Mouse (Mus musculus): ENCODE measurements around the gene Gdf11. TPM values are rescaled to one million over a fixed set of nuclear protein-coding genes. Genes with fewer than 3 reads are reported as not detected.
A peak's percentile ranks its signal among the peaks of the same experiment; 100 is the strongest.

Gdf11 gene
- polyA plus RNA-seq, 1 experiment from 2014 or later, result 6.1 TPM

DNA sequence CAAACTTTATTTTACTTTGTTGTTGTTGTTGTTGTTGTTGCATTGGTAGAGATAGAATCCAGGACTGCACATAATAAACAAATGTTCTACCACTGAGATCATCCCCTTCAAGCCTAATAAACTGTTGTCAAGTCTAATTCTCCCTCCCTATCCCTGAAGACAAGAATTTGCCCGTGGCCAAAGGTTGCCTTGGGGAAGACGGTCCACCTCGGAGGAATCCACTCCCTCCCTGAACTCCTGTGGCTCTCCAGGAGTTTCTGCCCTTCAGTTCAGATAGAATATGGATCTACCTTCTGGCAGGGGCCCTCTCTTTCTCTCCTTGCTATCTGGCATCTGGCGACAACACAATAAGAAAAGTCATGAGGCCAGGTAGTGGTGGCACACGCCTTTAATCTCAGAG is 13.3 kb upstream of the Gdf11 start:
- no peak overlapping the region for H3K9ac ChIP-seq
- ATAC-seq (ENCODE audit: insufficient number of reproducible peaks, low FRiP score, low TSS enrichment, low read depth), result no peak
- 63% methylated on average over 5 of the region's 5 CpGs for WGBS
- H3K4me3 ChIP-seq (replicated peaks), result no peak overlapping the region
- H3K27ac ChIP-seq (replicated peaks), result no peak overlapping the region
- H3K36me3 ChIP-seq, result no peaks in the 10 kb centered on the region
- no peaks in the 10 kb centered on the region for H3K27me3 ChIP-seq
- no peak overlapping the region for H3K4me2 ChIP-seq (replicated peaks)
- peaks cover 9% of the 10 kb centered on the region; the same call in 1 of the 2 replicates for H3K4me1 ChIP-seq
- H3K9me3 ChIP-seq (replicated peaks), result no peaks in the 10 kb centered on the region

DNA sequence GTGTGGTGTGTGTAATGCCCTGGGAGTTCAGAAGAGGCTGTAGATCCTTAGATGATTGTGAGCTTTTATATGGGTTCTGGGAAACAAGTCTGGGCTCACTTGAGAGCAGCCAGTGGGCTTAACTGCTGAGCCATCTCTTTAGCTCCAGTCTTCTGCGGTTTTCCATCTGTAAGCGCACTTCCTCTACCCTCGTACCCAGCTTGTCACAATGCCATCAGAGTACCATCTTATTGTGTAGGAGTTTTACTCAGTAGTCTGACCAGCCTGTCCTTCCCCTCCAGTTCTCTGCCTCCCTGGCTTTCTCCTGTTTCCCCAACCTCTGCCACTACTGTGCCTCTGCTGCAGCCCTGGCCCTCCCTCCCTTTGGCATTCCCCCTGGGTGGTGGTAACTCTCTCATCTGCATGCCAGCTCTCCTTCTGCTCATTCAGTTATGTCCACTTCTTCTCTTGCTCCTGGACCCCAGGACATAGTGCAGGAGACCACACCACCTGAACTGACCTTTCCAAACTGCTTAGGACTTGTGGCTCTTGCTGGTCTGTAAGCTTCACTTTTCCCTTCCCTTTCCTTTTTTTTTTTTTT is 11.0 kb upstream of the Gdf11 start:
- ATAC-seq (ENCODE audit: insufficient number of reproducible peaks, low FRiP score, low TSS enrichment, low read depth), result no peak
- 62% methylated on average over 3 of the region's 3 CpGs for WGBS
- H3K4me1 ChIP-seq, result no peaks in the 10 kb centered on the region
- H3K27ac ChIP-seq (replicated peaks), result no peak overlapping the region
- H3K9me3 ChIP-seq (replicated peaks), result no peaks in the 10 kb centered on the region
- H3K9ac ChIP-seq, result no peak overlapping the region
- H3K27me3 ChIP-seq, result no peaks in the 10 kb centered on the region
- no peak overlapping the region for H3K4me2 ChIP-seq (replicated peaks)
- no peak overlapping the region for H3K4me3 ChIP-seq (replicated peaks)
- no peaks in the 10 kb centered on the region for H3K36me3 ChIP-seq

DNA sequence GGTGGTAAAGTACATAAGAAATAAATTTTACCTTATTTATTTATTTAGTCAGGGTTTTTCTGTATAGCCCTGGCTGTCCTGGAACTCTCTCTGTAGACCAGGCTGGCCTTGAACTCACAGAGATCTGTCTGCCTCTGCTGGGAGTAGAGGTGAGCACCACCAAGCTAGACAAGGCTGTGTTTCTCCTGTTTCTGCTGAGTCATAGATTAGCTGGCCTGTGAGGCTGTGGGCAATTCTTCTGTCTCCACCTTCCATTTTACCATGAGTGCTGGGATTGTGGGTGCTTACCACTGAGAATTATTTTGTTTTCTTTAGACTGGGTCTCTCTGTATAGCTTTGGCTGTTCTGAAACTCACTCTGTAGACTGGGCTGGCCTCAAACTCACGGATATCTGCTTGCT is 9.9 kb upstream of the Gdf11 start:
- Histone ChIP-seq H3K9me3 (replicated peaks) (no peaks in the 10 kb centered on the region), H3K4me1 (peaks cover 4% of the 10 kb centered on the region; the same call in 1 of the 2 replicates), H3K4me3 (replicated peaks) (no peak overlapping the region), H3K27me3 (peaks cover 4% of the 10 kb centered on the region), H3K27ac (replicated peaks) (no peak overlapping the region), H3K9ac (no peak overlapping the region), H3K36me3 (no peaks in the 10 kb centered on the region), H3K4me2 (replicated peaks) (no peak overlapping the region)
- 91% methylated on average over 1 of the region's 1 CpGs for WGBS
- no peak for ATAC-seq (ENCODE audit: insufficient number of reproducible peaks, low FRiP score, low TSS enrichment, low read depth)

DNA sequence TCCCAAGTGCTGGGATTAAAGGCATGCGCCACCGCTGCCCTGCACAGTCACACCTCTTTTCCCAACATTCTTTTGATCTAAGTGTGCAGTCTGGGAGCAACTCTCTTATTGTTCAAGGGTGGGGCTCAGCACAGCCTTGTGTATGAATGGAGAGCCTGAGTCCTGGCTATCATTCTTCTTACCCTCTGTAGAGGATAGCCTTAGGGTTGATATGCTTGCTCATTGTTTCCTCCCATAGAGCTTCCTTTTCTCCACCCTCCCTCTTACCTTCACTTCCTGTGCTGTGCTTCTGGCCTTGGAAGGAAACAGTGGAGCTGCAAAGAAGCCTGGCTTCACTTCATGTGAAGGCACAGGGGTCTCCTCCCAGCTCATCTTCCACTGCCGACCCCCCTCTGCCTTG is 9.2 kb upstream of the Gdf11 start, which contains the start of gene Cd63:
Gene Cd63, plus strand, starts transcription at position 292 of the 400 bp plus-strand sequence.
- Histone ChIP-seq H3K27me3 (peaks cover 11% of the 10 kb centered on the region), H3K9ac (no peak within 1 kb of the TSS), H3K36me3 (no peaks in the 10 kb centered on the region), H3K4me2 (replicated peaks) (no peak within 1 kb of the TSS), H3K9me3 (replicated peaks) (no peaks in the 10 kb centered on the region), H3K4me1 (peaks cover 11% of the 10 kb centered on the region), H3K4me3 (replicated peaks) (no peak within 1 kb of the TSS), H3K27ac (replicated peaks) (no peak within 1 kb of the TSS)
- 78% methylated on average over 3 of the region's 3 CpGs for WGBS
- ATAC-seq (ENCODE audit: insufficient number of reproducible peaks, low FRiP score, low TSS enrichment, low read depth), result no peak

DNA sequence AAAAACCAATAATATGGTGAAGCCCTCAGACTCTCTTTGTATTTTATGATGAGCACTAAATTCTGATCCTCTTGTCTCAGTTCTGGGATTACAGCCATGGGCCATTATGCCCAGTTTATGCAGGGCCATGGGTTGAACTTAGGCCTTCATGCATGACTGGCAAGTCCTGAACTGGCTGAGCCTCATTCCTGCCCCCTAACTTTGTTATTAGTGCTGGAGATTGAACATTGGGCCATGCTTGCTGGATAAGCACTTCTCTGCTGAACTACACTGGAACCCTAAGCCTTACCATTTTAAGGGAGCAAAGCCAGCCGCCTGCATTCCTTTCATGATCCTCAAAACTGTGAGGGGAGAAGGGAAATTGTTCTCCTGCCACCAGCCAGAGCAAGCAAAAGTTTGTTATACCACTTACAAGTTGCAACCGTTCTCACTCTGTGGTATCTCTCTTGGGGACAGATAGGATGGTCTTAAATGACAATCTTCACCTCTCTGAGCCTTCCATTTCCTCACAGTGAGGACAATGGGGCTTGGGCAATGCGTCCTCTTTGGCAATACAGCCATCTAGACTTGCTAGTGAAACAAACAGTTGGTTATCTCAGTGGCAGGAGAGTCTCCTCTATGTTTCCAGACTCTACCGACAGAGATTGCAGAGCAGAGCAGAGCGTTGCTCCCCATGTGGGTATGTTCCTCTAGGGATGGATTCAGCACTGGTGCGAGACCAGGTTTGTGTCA is 8.4 kb upstream of the Gdf11 start:
- Histone ChIP-seq H3K4me3 (replicated peaks) (no peak overlapping the region), H3K9me3 (replicated peaks) (no peaks in the 10 kb centered on the region), H3K4me1 (peaks cover 11% of the 10 kb centered on the region), H3K27me3 (peaks cover 12% of the 10 kb centered on the region), H3K36me3 (no peaks in the 10 kb centered on the region), H3K4me2 (replicated peaks) (no peak overlapping the region), H3K9ac (no peak overlapping the region), H3K27ac (replicated peaks) (no peak overlapping the region)
- WGBS, result 80% methylated on average over 6 of the region's 6 CpGs
- no peak for ATAC-seq (ENCODE audit: insufficient number of reproducible peaks, low FRiP score, low TSS enrichment, low read depth)

GRCm38 (mm10) chr10:128897501-128897900 is 6.0 kb upstream of the Gdf11 start:
- Histone ChIP-seq H3K36me3 (no peaks in the 10 kb centered on the region), H3K27ac (replicated peaks) (no peak overlapping the region; the same call in 1 of the 2 replicates), H3K9me3 (replicated peaks) (no peaks in the 10 kb centered on the region), H3K27me3 (peaks cover 12% of the 10 kb centered on the region), H3K4me2 (replicated peaks) (no peak overlapping the region), H3K9ac (no peak overlapping the region), H3K4me3 (replicated peaks) (no peak overlapping the region), H3K4me1 (peaks cover 18% of the 10 kb centered on the region)
- WGBS, result 6% methylated on average over 1 of the region's 1 CpGs
- no peak for ATAC-seq (ENCODE audit: insufficient number of reproducible peaks, low FRiP score, low TSS enrichment, low read depth)

DNA sequence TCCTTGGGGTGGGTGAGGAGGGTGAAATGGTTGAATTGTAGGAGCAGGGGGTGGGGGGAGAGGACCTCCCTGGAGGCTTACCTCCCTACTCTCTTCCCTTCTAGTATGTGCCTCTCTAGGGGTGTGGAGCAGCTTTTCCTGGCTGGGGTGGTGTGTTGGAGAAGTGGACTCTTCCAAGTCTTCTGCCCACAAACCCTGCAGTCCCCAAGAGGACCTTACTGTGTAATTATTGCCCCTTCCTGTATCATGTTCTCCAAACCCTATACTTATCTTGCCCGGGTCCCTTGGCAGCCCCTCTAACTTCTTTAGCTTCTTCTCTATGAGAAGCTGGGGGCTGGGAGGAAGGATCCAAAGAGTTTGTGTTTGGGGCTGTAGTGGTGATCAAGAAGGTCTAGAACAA is 5.3 kb upstream of the Gdf11 start:
- H3K4me1 ChIP-seq, result peaks cover 22% of the 10 kb centered on the region
- peak; percentile 68 for ATAC-seq (ENCODE audit: insufficient number of reproducible peaks, low FRiP score, low TSS enrichment, low read depth)
- H3K4me2 ChIP-seq (replicated peaks), result no peak overlapping the region

GRCm38 (mm10) chr10:128895952-128896693 is 4.6 kb upstream of the Gdf11 start:
- Histone ChIP-seq H3K4me2 (replicated peaks) (peak overlapping the region; percentile 35), H3K9ac (no peak overlapping the region), H3K27me3 (peaks cover 12% of the 10 kb centered on the region), H3K9me3 (replicated peaks) (no peaks in the 10 kb centered on the region), H3K4me3 (replicated peaks) (peak overlapping the region; percentile 17), H3K36me3 (no peaks in the 10 kb centered on the region), H3K27ac (replicated peaks) (peak overlapping the region; percentile 28; the same call in 1 of the 2 replicates), H3K4me1 (peaks cover 22% of the 10 kb centered on the region)
- 5% methylated on average over 17 of the region's 17 CpGs for WGBS
- peak; percentile 42; the same call in 1 of the 2 replicates for ATAC-seq (ENCODE audit: insufficient number of reproducible peaks, low FRiP score, low TSS enrichment, low read depth)

More for the DNA sequence above, 5.3 kb upstream of the Gdf11 start:
- 25% methylated on average over 1 of the region's 1 CpGs for WGBS
- Histone ChIP-seq H3K27ac (replicated peaks) (peak overlapping the region; percentile 28; the same call in 1 of the 2 replicates), H3K9me3 (replicated peaks) (no peaks in the 10 kb centered on the region), H3K36me3 (no peaks in the 10 kb centered on the region), H3K27me3 (peaks cover 12% of the 10 kb centered on the region), H3K9ac (no peak overlapping the region), H3K4me3 (replicated peaks) (no peak overlapping the region)

GRCm38 (mm10) chr10:128895437-128895836 is 3.9 kb upstream of the Gdf11 start:
- ATAC-seq (ENCODE audit: insufficient number of reproducible peaks, low FRiP score, low TSS enrichment, low read depth), result no peak
- Histone ChIP-seq H3K9ac (no peak overlapping the region), H3K4me2 (replicated peaks) (peak overlapping the region; percentile 35), H3K27me3 (peaks cover 12% of the 10 kb centered on the region), H3K9me3 (replicated peaks) (no peaks in the 10 kb centered on the region), H3K36me3 (no peaks in the 10 kb centered on the region), H3K27ac (replicated peaks) (no peak overlapping the region), H3K4me3 (replicated peaks) (peak overlapping the region; percentile 17), H3K4me1 (peaks cover 26% of the 10 kb centered on the region)
- WGBS, result under 1% methylated on average over 9 of the region's 9 CpGs

GRCm38 (mm10) chr10:128892246-128892645 is 728 bp upstream of the Gdf11 start:
- Histone ChIP-seq H3K9me3 (replicated peaks) (no peaks in the 10 kb centered on the region), H3K4me1 (peaks cover 44% of the 10 kb centered on the region), H3K27me3 (peaks cover 12% of the 10 kb centered on the region), H3K27ac (replicated peaks) (peak overlapping the region; percentile 89), H3K36me3 (peaks cover 3% of the 10 kb centered on the region; the same call in 1 of the 2 replicates), H3K4me2 (replicated peaks) (peak overlapping the region; percentile 86), H3K4me3 (replicated peaks) (peak overlapping the region; percentile 77), H3K9ac (peak overlapping the region; percentile 23; the same call in 1 of the 2 replicates)
- no peak for ATAC-seq (ENCODE audit: insufficient number of reproducible peaks, low FRiP score, low TSS enrichment, low read depth)
- WGBS, result 3% methylated on average over 9 of the region's 9 CpGs

Data from embryonic facial prominence, embryonic 15.5 days (tissue).